Mouse (Mus musculus): ENCODE measurements at regions not wholly inside any gene's neighbourhood (a gene's known extent, or its start where the extent isn't known, plus 50 kb on each side); places are given as distances from the start of the nearest gene placed in this dataset.
A peak's percentile ranks its signal among the peaks of the same experiment; 100 is the strongest.

GRCm38 (mm10) chr6:140189601-140190000 lies 148.3 kb upstream of the Plcz1 start:
- H3K9ac ChIP-seq (replicated peaks), result no peak overlapping the region
- ATAC-seq (replicated peaks), result no peak
- H3K27me3 ChIP-seq, result no peaks in the 10 kb centered on the region
- H3K4me1 ChIP-seq, result no peaks in the 10 kb centered on the region
- H3K4me2 ChIP-seq (replicated peaks), result no peak overlapping the region
- H3K9me3 ChIP-seq, result no peaks in the 10 kb centered on the region
- 92% methylated on average over 9 of the region's 9 CpGs for WGBS
- H3K4me3 ChIP-seq, result no peak overlapping the region
- H3K27ac ChIP-seq (replicated peaks), result no peak overlapping the region
- no peaks in the 10 kb centered on the region for H3K36me3 ChIP-seq

- Histone ChIP-seq H3K4me1 (no peaks in the 10 kb centered on the region), H3K36me3 (no peaks in the 10 kb centered on the region), H3K9me3 (no peaks in the 10 kb centered on the region), H3K4me3 (no peak overlapping the region), H3K27me3 (no peaks in the 10 kb centered on the region), H3K4me2 (replicated peaks) (no peak overlapping the region), H3K27ac (replicated peaks) (no peak overlapping the region), H3K9ac (replicated peaks) (no peak overlapping the region)
- no peak for ATAC-seq (replicated peaks)
- WGBS, result 93% methylated on average over 3 of the region's 3 CpGs
These were observed 146.5 kb upstream of the Plcz1 start for GRCm38 (mm10) chr6:140187733-140188132.

- WGBS, result 62% methylated on average over 6 of the region's 6 CpGs
- H3K4me1 ChIP-seq, result no peaks in the 10 kb centered on the region
- H3K36me3 ChIP-seq, result no peaks in the 10 kb centered on the region
- no peak overlapping the region for H3K9ac ChIP-seq (replicated peaks)
- no peak for ATAC-seq (replicated peaks)
- H3K4me3 ChIP-seq, result no peak overlapping the region
- H3K27ac ChIP-seq (replicated peaks), result no peak overlapping the region
- no peaks in the 10 kb centered on the region for H3K9me3 ChIP-seq
- H3K4me2 ChIP-seq (replicated peaks), result no peak overlapping the region
- no peaks in the 10 kb centered on the region for H3K27me3 ChIP-seq
These were observed 145.8 kb upstream of the Plcz1 start for GRCm38 (mm10) chr6:140187106-140187505.

- Histone ChIP-seq H3K9ac (replicated peaks) (no peak overlapping the region), H3K36me3 (no peaks in the 10 kb centered on the region), H3K27me3 (no peaks in the 10 kb centered on the region), H3K4me3 (no peak overlapping the region), H3K4me1 (no peaks in the 10 kb centered on the region), H3K9me3 (no peaks in the 10 kb centered on the region), H3K27ac (replicated peaks) (no peak overlapping the region), H3K4me2 (replicated peaks) (no peak overlapping the region)
- 87% methylated on average over 4 of the region's 4 CpGs for WGBS
- no peak for ATAC-seq (replicated peaks)
These were observed 138.7 kb upstream of the Plcz1 start for GRCm38 (mm10) chr6:140179999-140180398.

- ATAC-seq (replicated peaks), result no peak
- 87% methylated on average over 12 of the region's 12 CpGs for WGBS
- Histone ChIP-seq H3K4me1 (no peaks in the 10 kb centered on the region), H3K9ac (replicated peaks) (no peak overlapping the region), H3K4me3 (no peak overlapping the region), H3K36me3 (no peaks in the 10 kb centered on the region), H3K9me3 (no peaks in the 10 kb centered on the region), H3K27ac (replicated peaks) (no peak overlapping the region), H3K4me2 (replicated peaks) (no peak overlapping the region), H3K27me3 (no peaks in the 10 kb centered on the region)
These were observed 137.4 kb upstream of the Plcz1 start for GRCm38 (mm10) chr6:140178425-140179193.

- Histone ChIP-seq H3K9me3 (no peaks in the 10 kb centered on the region), H3K36me3 (no peaks in the 10 kb centered on the region), H3K27me3 (no peaks in the 10 kb centered on the region), H3K9ac (replicated peaks) (no peak overlapping the region), H3K27ac (replicated peaks) (no peak overlapping the region), H3K4me2 (replicated peaks) (no peak overlapping the region), H3K4me3 (no peak overlapping the region), H3K4me1 (no peaks in the 10 kb centered on the region)
- 83% methylated on average over 9 of the region's 9 CpGs for WGBS
- ATAC-seq (replicated peaks), result no peak
These were observed 131.5 kb upstream of the Plcz1 start for GRCm38 (mm10) chr6:140172716-140173115.

GRCm38 (mm10) chr6:140169836-140170235 lies 128.6 kb upstream of the Plcz1 start:
- no peak for ATAC-seq (replicated peaks)
- WGBS, result 98% methylated on average over 3 of the region's 3 CpGs
- no peaks in the 10 kb centered on the region for H3K36me3 ChIP-seq
- H3K27ac ChIP-seq (replicated peaks), result no peak overlapping the region
- H3K9me3 ChIP-seq, result no peaks in the 10 kb centered on the region
- H3K4me2 ChIP-seq (replicated peaks), result no peak overlapping the region
- no peak overlapping the region for H3K9ac ChIP-seq (replicated peaks)
- H3K27me3 ChIP-seq, result no peaks in the 10 kb centered on the region
- H3K4me3 ChIP-seq, result no peak overlapping the region
- no peaks in the 10 kb centered on the region for H3K4me1 ChIP-seq

GRCm38 (mm10) chr6:140167182-140167581 lies 125.9 kb upstream of the Plcz1 start:
- 50% methylated on average over 4 of the region's 4 CpGs for WGBS
- Histone ChIP-seq H3K36me3 (no peaks in the 10 kb centered on the region), H3K4me1 (no peaks in the 10 kb centered on the region), H3K27me3 (no peaks in the 10 kb centered on the region), H3K4me2 (replicated peaks) (no peak overlapping the region), H3K9me3 (no peaks in the 10 kb centered on the region), H3K27ac (replicated peaks) (no peak overlapping the region), H3K4me3 (no peak overlapping the region), H3K9ac (replicated peaks) (no peak overlapping the region)
- ATAC-seq (replicated peaks), result no peak

GRCm38 (mm10) chr6:140162729-140163128 lies 121.5 kb upstream of the Plcz1 start:
- H3K27ac ChIP-seq (replicated peaks), result no peak overlapping the region
- peaks cover 3% of the 10 kb centered on the region; the same call in 1 of the 2 replicates for H3K4me1 ChIP-seq
- 21% methylated on average over 5 of the region's 5 CpGs for WGBS
- no peak overlapping the region for H3K9ac ChIP-seq (replicated peaks)
- peak; percentile 36; the same call in 1 of the 2 replicates for ATAC-seq (replicated peaks)
- H3K4me3 ChIP-seq, result no peak overlapping the region
- no peaks in the 10 kb centered on the region for H3K36me3 ChIP-seq
- no peak overlapping the region for H3K4me2 ChIP-seq (replicated peaks)
- H3K27me3 ChIP-seq, result no peaks in the 10 kb centered on the region
- H3K9me3 ChIP-seq, result no peaks in the 10 kb centered on the region

- Histone ChIP-seq H3K9me3 (no peaks in the 10 kb centered on the region), H3K4me2 (replicated peaks) (no peak overlapping the region), H3K4me3 (no peak overlapping the region), H3K4me1 (peaks cover 3% of the 10 kb centered on the region; the same call in 1 of the 2 replicates), H3K36me3 (no peaks in the 10 kb centered on the region), H3K27ac (replicated peaks) (0 out of 2 replicates have a peak overlapping the region, but pooled peaks have one; percentile 1), H3K9ac (replicated peaks) (no peak overlapping the region), H3K27me3 (no peaks in the 10 kb centered on the region)
- 72% methylated on average over 4 of the region's 4 CpGs for WGBS
- ATAC-seq (replicated peaks), result no peak
These were observed 120.2 kb upstream of the Plcz1 start for GRCm38 (mm10) chr6:140161482-140161881.

- 86% methylated on average over 13 of the region's 13 CpGs for WGBS
- H3K27me3 ChIP-seq, result no peaks in the 10 kb centered on the region
- no peak overlapping the region for H3K9ac ChIP-seq (replicated peaks)
- no peak overlapping the region for H3K27ac ChIP-seq (replicated peaks)
- no peaks in the 10 kb centered on the region for H3K36me3 ChIP-seq
- no peak overlapping the region for H3K4me2 ChIP-seq (replicated peaks)
- H3K4me3 ChIP-seq, result no peak overlapping the region
- peaks cover 3% of the 10 kb centered on the region; the same call in 1 of the 2 replicates for H3K4me1 ChIP-seq
- no peaks in the 10 kb centered on the region for H3K9me3 ChIP-seq
- ATAC-seq (replicated peaks), result no peak
These were observed 119.7 kb upstream of the Plcz1 start for GRCm38 (mm10) chr6:140160946-140161345.

GRCm38 (mm10) chr6:140158986-140159385 lies 117.7 kb upstream of the Plcz1 start:
- H3K9me3 ChIP-seq, result no peaks in the 10 kb centered on the region
- no peak overlapping the region for H3K4me2 ChIP-seq (replicated peaks)
- no peak for ATAC-seq (replicated peaks)
- H3K4me3 ChIP-seq, result no peak overlapping the region
- H3K27me3 ChIP-seq, result no peaks in the 10 kb centered on the region
- peaks cover 3% of the 10 kb centered on the region; the same call in 1 of the 2 replicates for H3K4me1 ChIP-seq
- WGBS, result 56% methylated on average over 13 of the region's 13 CpGs
- H3K36me3 ChIP-seq, result no peaks in the 10 kb centered on the region
- H3K27ac ChIP-seq (replicated peaks), result no peak overlapping the region
- no peak overlapping the region for H3K9ac ChIP-seq (replicated peaks)

GRCm38 (mm10) chr6:140157375-140157774 lies 116.1 kb upstream of the Plcz1 start:
- Histone ChIP-seq H3K4me2 (replicated peaks) (no peak overlapping the region), H3K4me3 (no peak overlapping the region), H3K4me1 (peaks cover 3% of the 10 kb centered on the region; the same call in 1 of the 2 replicates), H3K9ac (replicated peaks) (no peak overlapping the region), H3K27ac (replicated peaks) (no peak overlapping the region), H3K9me3 (no peaks in the 10 kb centered on the region), H3K27me3 (no peaks in the 10 kb centered on the region), H3K36me3 (no peaks in the 10 kb centered on the region)
- 88% methylated on average over 6 of the region's 6 CpGs for WGBS
- no peak for ATAC-seq (replicated peaks)
